Mouse (Mus musculus): ENCODE results near the gene Depdc5. TPM values are rescaled to one million over a fixed set of nuclear protein-coding genes. Genes with fewer than 3 reads are reported as not detected.
A peak's percentile ranks its signal among the peaks of the same experiment; 100 is the strongest.
"Not testable (repeated sequence)": the region's sequence is repeated elsewhere in the genome, so short reads cannot be mapped to it uniquely, and the experiment has no call there.

Gene Depdc5
- total RNA-seq, 2 experiments from 2014 or later, result 19.3 to 24.2 TPM

DNA sequence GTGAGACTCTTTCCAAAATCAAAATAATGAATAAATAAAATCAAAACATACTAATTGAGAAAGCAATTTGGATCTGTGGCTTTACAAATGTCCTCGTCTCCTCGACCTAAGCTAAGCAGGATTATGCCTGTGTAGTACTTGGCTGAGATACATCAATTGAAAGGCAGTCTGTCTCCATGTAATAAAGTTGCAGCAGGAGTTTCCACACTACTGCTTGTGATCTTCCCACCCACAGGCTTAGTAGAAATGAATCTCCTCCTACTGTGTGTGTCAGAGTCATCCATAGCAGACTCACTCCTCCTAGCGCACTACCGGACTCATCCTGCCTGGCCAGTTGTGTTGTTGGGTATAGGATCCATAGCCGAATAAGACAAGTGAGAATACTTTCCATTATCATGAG is 8.8 kb downstream of the Depdc5 start:
- no peak for DNase-seq
- intact Hi-C loops (cut with DNase I), result no loop called here

DNA sequence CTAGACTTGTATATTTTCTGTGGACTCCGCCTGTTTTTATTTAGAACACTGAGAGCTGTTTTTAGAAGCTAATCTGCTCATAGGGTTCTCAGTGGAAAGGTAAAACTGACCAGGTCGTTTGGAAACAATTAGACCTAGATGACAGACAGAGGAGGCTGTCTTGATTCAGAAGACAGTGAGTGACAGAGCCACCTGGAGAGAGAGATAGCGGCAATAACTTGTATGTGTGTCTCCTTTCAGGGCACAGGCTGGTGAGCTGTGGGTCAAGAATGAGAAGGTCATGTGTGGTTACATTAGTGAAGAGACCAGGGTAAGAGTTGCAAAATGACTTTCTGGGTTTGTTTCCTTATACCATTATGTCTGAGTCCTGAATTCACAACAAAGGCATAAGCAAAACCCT is 23.2 kb downstream of the Depdc5 start:
- intact Hi-C loops (cut with DNase I), result no loop called here

GRCm38 (mm10) chr5:32907496-32907895 is 44.0 kb downstream of the Depdc5 start:
- no peak for DNase-seq
- intact Hi-C loops (cut with DNase I), result no loop called here

More for the DNA sequence above, 23.2 kb downstream of the Depdc5 start:
- no peak for DNase-seq

GRCm38 (mm10) chr5:32914071-32914470 is 50.6 kb downstream of the Depdc5 start:
- intact Hi-C loops (cut with DNase I), result loop anchor here (2.0 kb wide), 1 partner anchor 119 kb away; no protein-coding TSS in a partner anchor
- no peak for DNase-seq

DNA sequence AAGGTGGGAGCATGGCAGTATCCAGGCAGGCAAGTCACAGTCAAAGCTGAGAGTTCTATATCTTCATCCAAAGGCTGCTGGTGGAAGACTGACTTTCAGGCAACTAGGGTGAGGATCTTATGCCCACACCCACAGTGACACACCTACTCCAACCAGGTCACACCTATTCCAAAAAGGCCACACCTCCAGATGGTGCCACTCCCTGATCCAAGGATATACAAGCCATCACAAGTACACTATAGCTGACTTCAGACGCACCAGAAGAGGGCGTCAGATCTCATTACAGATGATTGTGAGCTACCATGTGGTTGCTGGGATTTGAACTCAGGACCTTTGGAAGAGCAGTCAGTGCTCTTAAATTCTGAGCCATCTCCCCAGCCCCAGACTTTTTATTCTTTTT is 55.8 kb downstream of the Depdc5 start:
- intact Hi-C loops (cut with DNase I); DNase-seq: not testable (repeated sequence)

GRCm38 (mm10) chr5:32922906-32923305 is 59.4 kb downstream of the Depdc5 start:
- intact Hi-C loops (cut with DNase I), result no loop called here
- DNase-seq, result no peak

DNA sequence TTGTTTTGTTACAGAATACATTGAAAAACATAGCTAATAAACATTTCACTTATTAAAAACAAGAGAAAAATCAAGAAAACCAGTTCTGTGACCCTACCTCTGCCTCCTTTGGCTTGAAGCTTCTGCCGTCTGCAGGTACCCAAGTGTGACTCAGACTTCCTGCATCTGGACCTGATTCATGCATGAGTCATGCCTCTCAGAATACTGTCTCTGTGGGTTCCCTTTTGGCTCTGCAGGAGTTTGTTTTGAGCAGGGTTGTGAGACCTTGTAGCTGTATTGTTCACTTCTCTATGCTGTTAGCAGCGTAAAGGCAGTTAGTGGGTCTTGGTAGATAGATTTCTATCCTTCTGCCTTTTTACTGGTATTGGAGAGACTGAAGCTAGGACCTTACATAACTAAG is 67.3 kb downstream of the Depdc5 start:
- intact Hi-C loops (cut with DNase I), result no loop called here
- no peak for DNase-seq

GRCm38 (mm10) chr5:32934654-32935053 is 71.2 kb downstream of the Depdc5 start:
- intact Hi-C loops (cut with DNase I), result no loop called here
- DNase-seq, result peak in 1 of 2 experiments; percentile 12

DNA sequence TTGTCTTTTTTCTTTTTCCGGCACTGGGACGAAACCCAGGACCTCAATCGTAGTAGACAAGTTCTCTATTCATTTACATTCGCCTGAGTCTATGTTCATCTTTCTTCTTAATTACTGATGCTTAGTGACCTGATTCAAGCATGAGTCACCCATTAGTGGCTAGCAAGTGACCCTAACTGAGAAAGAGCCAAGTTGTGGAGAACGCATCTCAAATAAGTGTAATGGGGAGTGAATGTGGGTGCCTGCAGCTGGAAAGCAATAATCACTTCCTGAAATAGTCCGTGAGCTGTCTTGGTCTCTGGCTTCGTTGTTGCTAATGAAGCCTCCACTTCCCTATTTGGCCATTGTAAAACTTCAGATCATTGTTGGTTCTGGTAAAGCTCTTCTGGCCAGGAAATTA is 77.1 kb downstream of the Depdc5 start:
- intact Hi-C loops (cut with DNase I), result no loop called here
- DNase-seq, result no peak

DNA sequence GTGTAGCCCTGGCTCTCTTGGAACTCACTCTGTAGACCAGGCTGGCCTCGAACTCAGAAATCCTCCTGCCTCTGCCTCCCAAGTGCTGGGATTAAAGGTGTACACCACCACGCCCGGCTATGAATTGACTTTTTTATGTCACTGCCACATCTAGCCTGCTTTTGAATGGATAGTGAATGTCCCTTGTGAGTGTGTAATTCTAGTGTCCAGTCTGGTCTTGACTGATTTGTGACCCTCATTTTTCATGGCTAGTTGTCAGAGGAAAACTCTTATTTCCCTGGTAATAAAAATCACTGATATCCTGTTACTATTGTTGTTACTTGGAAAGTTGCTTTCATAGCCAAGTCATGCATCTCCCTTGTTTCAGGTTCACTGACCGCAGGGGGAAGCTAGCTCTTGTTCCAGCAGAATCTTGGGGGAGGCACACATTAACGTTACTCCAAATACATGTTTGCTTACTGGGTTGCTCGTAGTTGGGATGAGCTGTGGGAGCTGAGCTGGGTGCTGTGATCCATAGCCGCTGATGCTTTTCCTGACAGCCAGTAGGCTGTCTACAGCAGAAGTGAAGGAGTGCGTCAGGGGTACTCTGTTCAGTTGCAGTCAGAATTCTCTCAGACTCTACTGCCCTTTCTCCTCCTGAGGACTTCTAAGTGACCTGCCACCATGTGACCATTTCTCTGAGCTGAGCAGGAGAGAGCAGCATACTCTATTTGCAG is 77.9 kb downstream of the Depdc5 start:
- intact Hi-C loops (cut with DNase I), result no loop called here
- no peak for DNase-seq

DNA sequence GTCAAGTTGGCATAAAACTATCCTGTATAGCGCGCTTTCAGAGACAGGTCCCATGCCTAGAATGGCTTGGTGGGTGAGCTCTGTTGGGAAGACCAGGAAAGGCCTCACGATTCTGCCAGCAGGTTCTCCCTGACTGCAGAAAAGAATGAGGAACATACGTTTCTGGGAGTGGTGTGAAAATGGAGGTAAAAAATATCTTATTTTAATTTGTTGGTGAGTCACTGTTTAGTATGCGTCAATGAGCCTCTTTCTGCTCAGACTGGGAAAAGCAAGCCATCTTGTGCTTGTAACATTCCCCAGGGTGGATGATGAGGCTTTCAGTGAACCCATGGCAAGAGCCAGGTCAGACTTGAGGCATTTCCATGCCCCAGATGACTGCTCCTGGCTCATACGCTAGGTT is 86.6 kb downstream of the Depdc5 start:
- no peak for DNase-seq
- intact Hi-C loops (cut with DNase I), result no loop called here

GRCm38 (mm10) chr5:32950702-32951274 is 87.3 kb downstream of the Depdc5 start:
- no peak for DNase-seq
- intact Hi-C loops (cut with DNase I), result no loop called here

DNA sequence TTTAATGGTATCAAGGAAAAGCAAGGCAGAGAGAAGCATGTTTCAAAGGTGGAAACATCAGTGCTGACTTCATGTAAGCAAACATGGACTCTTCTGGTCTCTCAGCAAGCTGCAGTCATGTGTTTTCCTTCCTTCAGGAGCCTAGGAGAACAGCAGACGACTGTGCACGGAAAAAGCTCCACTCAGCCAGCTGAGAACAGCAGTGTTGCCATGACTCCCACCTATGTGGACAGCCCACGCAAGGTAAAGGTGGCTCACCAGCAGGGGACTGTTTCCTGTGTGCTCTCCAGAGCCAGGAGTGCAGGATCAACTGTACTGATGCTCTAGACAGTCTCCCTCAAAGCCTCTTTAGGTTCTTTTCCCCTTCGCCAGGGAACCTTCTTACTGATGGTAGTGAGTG is 92.2 kb downstream of the Depdc5 start:
- intact Hi-C loops (cut with DNase I), result no loop called here

GRCm38 (mm10) chr5:32961616-32962015 is 98.1 kb downstream of the Depdc5 start:
- intact Hi-C loops (cut with DNase I), result no loop called here
- no peak for DNase-seq

More for the DNA sequence above, 92.2 kb downstream of the Depdc5 start:
- no peak for DNase-seq

DNA sequence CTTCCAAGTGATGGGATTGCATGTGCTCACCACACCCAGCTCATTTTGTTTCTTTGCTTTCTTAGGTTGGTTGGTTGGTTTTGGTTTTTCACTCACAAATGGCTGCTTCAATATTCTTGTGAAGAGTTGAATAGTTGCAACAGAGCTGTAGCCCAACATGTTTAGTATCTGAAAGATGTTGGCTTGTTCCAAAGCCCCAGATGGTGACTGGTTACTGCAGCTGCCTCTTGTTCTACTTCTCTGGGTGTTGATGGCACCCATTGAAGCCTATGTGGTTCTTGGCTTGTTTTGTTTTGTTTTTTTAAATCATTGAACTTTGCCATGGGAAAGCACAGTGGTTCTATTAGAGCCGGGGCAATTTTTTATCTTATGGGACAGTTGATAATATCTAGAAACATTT is 99.1 kb downstream of the Depdc5 start:
- DNase-seq, result no peak
- intact Hi-C loops (cut with DNase I), result no loop called here

DNA sequence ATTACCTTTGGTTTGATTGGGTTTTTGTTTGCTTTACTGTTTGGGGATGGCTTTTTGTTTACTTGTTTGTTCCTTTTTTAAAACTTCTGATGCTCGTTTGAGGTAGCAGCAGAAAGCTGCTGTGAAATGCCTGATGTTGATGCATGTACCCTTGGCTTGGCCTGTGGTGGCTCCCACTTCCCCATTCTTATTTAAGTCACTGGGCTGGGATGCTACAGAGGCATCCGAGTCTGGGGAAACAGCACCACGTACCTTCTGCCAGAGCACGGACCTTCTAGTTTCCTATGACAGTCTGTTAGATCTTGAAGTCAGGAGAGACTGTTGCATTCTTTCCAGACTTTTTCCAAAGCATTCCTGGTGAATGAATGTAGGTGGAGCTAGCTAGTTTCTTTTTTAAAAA is 113.0 kb downstream of the Depdc5 start:
- intact Hi-C loops (cut with DNase I), result loop anchor here (2.0 kb wide), 1 partner anchor 56 kb away; no protein-coding TSS in a partner anchor
- DNase-seq, result no peak

DNA sequence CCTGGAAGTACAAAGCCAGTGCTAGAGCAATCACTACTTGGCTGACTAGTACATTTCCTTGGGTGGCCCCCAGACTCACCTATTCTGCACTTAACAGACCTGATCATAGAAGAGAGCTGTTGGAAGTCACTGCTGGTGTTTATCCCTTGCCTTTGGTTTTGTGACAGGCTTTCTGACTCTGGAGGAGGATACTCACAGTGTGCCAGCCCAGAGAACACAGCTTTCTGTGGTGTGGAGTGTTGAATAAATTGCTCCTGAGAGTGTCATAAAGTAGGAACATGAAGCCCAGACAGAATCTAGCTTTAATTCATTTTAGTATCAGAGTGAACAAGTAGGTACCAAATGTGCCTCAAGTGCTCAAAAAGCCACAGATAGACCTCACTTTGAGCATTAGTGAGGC is 113.7 kb downstream of the Depdc5 start:
- intact Hi-C loops (cut with DNase I), result loop anchor here (2.0 kb wide), 1 partner anchor 56 kb away; no protein-coding TSS in a partner anchor
- DNase-seq, result no peak

GRCm38 (mm10) chr5:32985379-32985778 is 121.9 kb downstream of the Depdc5 start:
- no peak for DNase-seq
- intact Hi-C loops (cut with DNase I), result loop anchor here (5.0 kb wide), 1 partner anchor 37 kb away; no protein-coding TSS in a partner anchor

GRCm38 (mm10) chr5:32987873-32988272 is 124.4 kb downstream of the Depdc5 start:
- intact Hi-C loops (cut with DNase I), result loop anchor here (5.0 kb wide), 1 partner anchor 34 kb away; no protein-coding TSS in a partner anchor

GRCm38 (mm10) chr5:32989959-32990640 is 126.6 kb downstream of the Depdc5 start:
- DNase-seq, result no peak

More at GRCm38 (mm10) chr5:32987873-32988272, 124.4 kb downstream of the Depdc5 start:
- DNase-seq, result no peak

GRCm38 (mm10) chr5:32991152-32991551 is 127.7 kb downstream of the Depdc5 start:
- DNase-seq, result peak; percentile 40 to 58

More at GRCm38 (mm10) chr5:32989959-32990640, 126.6 kb downstream of the Depdc5 start:
- intact Hi-C loops (cut with DNase I), result loop anchor here (2.0 to 5.0 kb wide), 2 partner anchors 32 to 43 kb away; no protein-coding TSS in a partner anchor

More at GRCm38 (mm10) chr5:32991152-32991551, 127.7 kb downstream of the Depdc5 start:
- intact Hi-C loops (cut with DNase I), result loop anchor here (2.0 kb wide), 1 partner anchor 42 kb away; no protein-coding TSS in a partner anchor
